Comparison of ENCODE assay signal across 33 mouse cellular contexts in genomic region chr15:46592868-46593267, GRCm38 (mm10).
"Had no signal": no experiment of that assay in that cellular context is flagged by ENCODE, and none has a peak within 500 bp of the region (broad histone marks: within the 10 kb centered on the region; RNA-seq: fewer than 3 reads in every experiment).

No protein-coding gene starts in this region.

- ATAC-seq: hindbrain, embryonic 16.5 days; hindbrain, postnatal 0 days; inflammation-experienced regulatory T-cells, adult 6 months had no signal

- H3K27ac ChIP-seq: heart, embryonic 10.5 days; heart, embryonic 13.5 days; heart, embryonic 15.5 days; hindbrain, embryonic 10.5 days; hindbrain, embryonic 12.5 days; hindbrain, embryonic 13.5 days; hindbrain, embryonic 14.5 days; hindbrain, embryonic 15.5 days; hindbrain, postnatal 0 days; kidney, embryonic 15.5 days; kidney, postnatal 0 days; layer of hippocampus, adult 2 months; left cerebral cortex, adult 2 months had no signal

- H3K9me3 ChIP-seq: heart, embryonic 10.5 days; heart, embryonic 12.5 days; heart, embryonic 13.5 days; heart, embryonic 15.5 days; hindbrain, embryonic 10.5 days; hindbrain, embryonic 12.5 days; hindbrain, embryonic 13.5 days; hindbrain, embryonic 15.5 days; kidney, embryonic 15.5 days had no signal

- H3K4me3 ChIP-seq: heart, embryonic 10.5 days; heart, embryonic 12.5 days; heart, embryonic 13.5 days; heart, embryonic 15.5 days; hindbrain, embryonic 10.5 days; hindbrain, embryonic 12.5 days; hindbrain, embryonic 13.5 days; hindbrain, embryonic 15.5 days; kidney, embryonic 15.5 days; layer of hippocampus, adult 2 months; left cerebral cortex, adult 2 months had no signal

- H3K36me3 ChIP-seq: heart, embryonic 10.5 days; heart, embryonic 12.5 days; heart, embryonic 13.5 days; heart, embryonic 15.5 days; hindbrain, embryonic 10.5 days; hindbrain, embryonic 12.5 days; hindbrain, embryonic 13.5 days; hindbrain, embryonic 15.5 days; kidney, embryonic 15.5 days had no signal

- H3K4me2 ChIP-seq: heart, embryonic 11.5 days; heart, embryonic 12.5 days; heart, embryonic 13.5 days; heart, embryonic 15.5 days; hindbrain, embryonic 12.5 days; hindbrain, embryonic 13.5 days; hindbrain, embryonic 14.5 days; hindbrain, embryonic 15.5 days; kidney, embryonic 15.5 days had no signal

- H3K4me1 ChIP-seq: heart, embryonic 10.5 days; heart, embryonic 12.5 days; heart, embryonic 13.5 days; heart, embryonic 15.5 days; hindbrain, embryonic 10.5 days; hindbrain, embryonic 12.5 days; hindbrain, embryonic 13.5 days; hindbrain, embryonic 15.5 days; kidney, embryonic 15.5 days had no signal

- H3K27me3 ChIP-seq: heart, embryonic 12.5 days; heart, embryonic 13.5 days; heart, embryonic 15.5 days; hindbrain, embryonic 12.5 days; hindbrain, embryonic 13.5 days; hindbrain, embryonic 15.5 days; kidney, embryonic 15.5 days had no signal

- H3K9ac ChIP-seq: heart, embryonic 12.5 days; heart, embryonic 13.5 days; heart, embryonic 15.5 days; hindbrain, embryonic 12.5 days; hindbrain, embryonic 13.5 days; hindbrain, embryonic 14.5 days; hindbrain, embryonic 15.5 days; kidney, embryonic 15.5 days had no signal

- DNase-seq: heart, postnatal 10 days; heart, postnatal 14 days; heart, postnatal 36 days; heart, postnatal 4 days; kidney, adult 11 months; kidney, adult 18-20 months; kidney, adult 2 months; kidney, adult 8-10 months; kidney, adult 9 months; kidney, postnatal 10 days; kidney, postnatal 14 days; kidney, postnatal 25 days; kidney, postnatal 36 days; kidney, postnatal 4 days; layer of hippocampus, adult 9-11 months; layer of hippocampus, postnatal 36 days had no signal
